21 mouse cellular contexts compared by ENCODE assay signal in the genomic region with DNA sequence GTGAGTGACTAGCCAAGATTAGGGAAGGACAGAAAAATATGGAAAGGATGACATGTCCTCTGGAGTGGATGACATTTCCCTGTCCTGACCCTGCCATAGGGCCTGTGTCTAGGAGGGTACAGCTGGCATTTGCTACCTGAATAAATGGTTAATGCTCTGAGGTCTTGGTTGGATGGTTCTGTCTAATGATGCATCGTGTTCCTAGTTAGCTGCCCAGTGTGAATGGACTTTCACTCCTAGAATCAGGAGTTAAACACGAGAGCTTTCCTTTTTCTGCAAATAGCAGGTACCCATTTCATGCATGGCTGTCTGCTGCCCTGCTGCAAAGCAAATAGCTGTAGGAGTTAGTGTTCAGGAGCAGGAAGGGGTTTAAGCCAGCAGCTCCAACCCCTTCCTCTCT.
DNase-seq lines count a peak whose midpoint lies in the region; ATAC-seq lines count a peak whose summit lies in the region.
"Had no signal": no experiment of that assay in that cellular context is flagged by ENCODE, and none has a peak within 500 bp of the region (broad histone marks: within the 10 kb centered on the region; RNA-seq: fewer than 3 reads in every experiment).

No protein-coding gene starts in this region.

- H3K4me1 ChIP-seq in forebrain, embryonic 15.5 days, result peaks cover 59% of the 10 kb centered on the region
- peaks cover 45% of the 10 kb centered on the region for H3K4me1 ChIP-seq in forebrain, embryonic 16.5 days (replicated peaks; ENCODE audit: control insufficient read depth, insufficient read depth, low read length)
- peaks cover 73% of the 10 kb centered on the region for H3K4me1 ChIP-seq in neural tube, embryonic 13.5 days (replicated peaks)
- H3K4me1 ChIP-seq: liver, embryonic 15.5 days had no signal

- no peak overlapping the region for H3K9ac ChIP-seq in forebrain, embryonic 15.5 days (replicated peaks)
- H3K9ac ChIP-seq in forebrain, embryonic 16.5 days (replicated peaks; ENCODE audit: low read depth, low read length), result no peak overlapping the region
- H3K9ac ChIP-seq in neural tube, embryonic 13.5 days, result no peak overlapping the region
- H3K9ac ChIP-seq: embryonic facial prominence, embryonic 12.5 days; heart, embryonic 12.5 days; limb, embryonic 15.5 days; liver, embryonic 15.5 days had no signal

- no peak overlapping the region for H3K4me3 ChIP-seq in forebrain, embryonic 15.5 days
- H3K4me3 ChIP-seq in forebrain, embryonic 16.5 days (replicated peaks; ENCODE audit: low read length), result no peak overlapping the region
- H3K4me3 ChIP-seq in neural tube, embryonic 13.5 days, result no peak overlapping the region
- H3K4me3 ChIP-seq: embryonic facial prominence, embryonic 12.5 days; erythroblast, embryonic 14.5 days; heart, embryonic 12.5 days; limb, embryonic 15.5 days; liver, embryonic 15.5 days had no signal

- ATAC-seq in forebrain, embryonic 15.5 days (replicated peaks), result no peak
- ATAC-seq in forebrain, embryonic 16.5 days, result no peak
- no peak for ATAC-seq in neural tube, embryonic 13.5 days (ENCODE audit: low read depth)
- ATAC-seq: activated CD4-positive, CD25-positive, alpha-beta regulatory T cell, adult 4 months; hindbrain, embryonic 16.5 days had no signal

- no peak for DNase-seq in neural tube, embryonic 10.5 days (ENCODE audit: extremely low spot score, low spot score)
- peak; percentile 54 for DNase-seq in kidney, postnatal 14 days
- DNase-seq in layer of hippocampus, adult 9-11 months, result no peak
- DNase-seq in cerebellum, adult 11 months, result no peak
- DNase-seq: adrenal gland, postnatal 10 days; cerebellum, adult 9-11 months; gastrocnemius, postnatal 10 days; heart, adult 11 months; layer of hippocampus, postnatal 36 days had no signal

- no peaks in the 10 kb centered on the region for H3K27me3 ChIP-seq in forebrain, embryonic 15.5 days
- H3K27me3 ChIP-seq in forebrain, embryonic 16.5 days (replicated peaks; ENCODE audit: control insufficient read depth, insufficient read depth, low read length), result no peaks in the 10 kb centered on the region
- no peaks in the 10 kb centered on the region for H3K27me3 ChIP-seq in neural tube, embryonic 13.5 days
- H3K27me3 ChIP-seq: embryonic facial prominence, embryonic 12.5 days; heart, embryonic 12.5 days; limb, embryonic 15.5 days; liver, embryonic 15.5 days had no signal

- 62% methylated on average over 2 of the region's 2 CpGs for WGBS in forebrain, embryonic 15.5 days
- WGBS in forebrain, embryonic 16.5 days, result 50% methylated on average over 2 of the region's 2 CpGs
- 77% methylated on average over 2 of the region's 2 CpGs for WGBS in neural tube, embryonic 13.5 days

- H3K36me3 ChIP-seq in forebrain, embryonic 15.5 days, result no peaks in the 10 kb centered on the region
- H3K36me3 ChIP-seq in forebrain, embryonic 16.5 days (ENCODE audit: control insufficient read depth, insufficient read depth), result no peaks in the 10 kb centered on the region
- no peaks in the 10 kb centered on the region for H3K36me3 ChIP-seq in neural tube, embryonic 13.5 days
- H3K36me3 ChIP-seq: embryonic facial prominence, embryonic 12.5 days; heart, embryonic 12.5 days; limb, embryonic 15.5 days; liver, embryonic 15.5 days had no signal

- peak overlapping the region; percentile 23; the same call in 1 of the 2 replicates for H3K27ac ChIP-seq in forebrain, embryonic 15.5 days (replicated peaks)
- H3K27ac ChIP-seq in forebrain, embryonic 16.5 days (ENCODE audit: low read length), result no peak overlapping the region
- peak overlapping the region; percentile 42; the same call in 1 of the 2 replicates for H3K27ac ChIP-seq in neural tube, embryonic 13.5 days (replicated peaks)
- H3K27ac ChIP-seq: embryonic facial prominence, embryonic 12.5 days; limb, embryonic 15.5 days; liver, embryonic 15.5 days; macrophage had no signal

- H3K9me3 ChIP-seq in forebrain, embryonic 15.5 days, result no peaks in the 10 kb centered on the region
- H3K9me3 ChIP-seq in forebrain, embryonic 16.5 days (ENCODE audit: control insufficient read depth, low read length), result no peaks in the 10 kb centered on the region
- H3K9me3 ChIP-seq in neural tube, embryonic 13.5 days, result no peaks in the 10 kb centered on the region
- H3K9me3 ChIP-seq: embryonic facial prominence, embryonic 12.5 days; G1E; heart, embryonic 12.5 days; limb, embryonic 15.5 days; liver, embryonic 15.5 days had no signal

- no peak overlapping the region for H3K4me2 ChIP-seq in forebrain, embryonic 15.5 days (replicated peaks)
- no peak overlapping the region for H3K4me2 ChIP-seq in forebrain, embryonic 16.5 days (ENCODE audit: low read length)
- no peak overlapping the region for H3K4me2 ChIP-seq in neural tube, embryonic 13.5 days
- H3K4me2 ChIP-seq: embryonic facial prominence, embryonic 12.5 days; heart, embryonic 12.5 days; limb, embryonic 15.5 days; liver, embryonic 15.5 days had no signal
